Mouse (Mus musculus): Measurements from ENCODE around the gene Qars. TPM values are rescaled to one million over a fixed set of nuclear protein-coding genes. Genes with fewer than 3 reads are reported as not detected.
A peak's percentile ranks its signal among the peaks of the same experiment; 100 is the strongest.

Gene Qars
- total RNA-seq, 2 experiments from 2014 or later: 77.4 to 91.5 TPM

GRCm38 (mm10) chr9:108485301-108485875 lies 22.1 kb upstream of the Qars start:
- DNase-seq (ENCODE audit: low spot score in 2 of 2): no peak

- DNase-seq (ENCODE audit: low spot score in 2 of 2): no peak
Measured at GRCm38 (mm10) chr9:108486973-108487530, 20.5 kb upstream of the Qars start.

- no peak for DNase-seq (ENCODE audit: low spot score in 2 of 2)
Measured at GRCm38 (mm10) chr9:108488403-108488802, 19.1 kb upstream of the Qars start.

- DNase-seq (ENCODE audit: low spot score in 2 of 2): no peak
Measured at GRCm38 (mm10) chr9:108489215-108489614, 18.3 kb upstream of the Qars start.

GRCm38 (mm10) chr9:108489702-108490558 lies 17.6 kb upstream of the Qars start:
- peak in 1 of 2 experiments; percentile 28 for DNase-seq (ENCODE audit: low spot score in 2 of 2)

- DNase-seq (ENCODE audit: low spot score in 2 of 2): peak; percentile 93 to 96
Measured at GRCm38 (mm10) chr9:108490559-108491285, 16.8 kb upstream of the Qars start, which contains the start of gene Usp19. TSS of gene Usp19 (plus strand) at chr9:108490602.

- no peak for DNase-seq (ENCODE audit: low spot score in 2 of 2)
Measured at GRCm38 (mm10) chr9:108491286-108491580, 16.3 kb upstream of the Qars start.

- DNase-seq (ENCODE audit: low spot score in 2 of 2): peak in 1 of 2 experiments; percentile 39
Measured at GRCm38 (mm10) chr9:108492043-108492750, 15.3 kb upstream of the Qars start.

DNA sequence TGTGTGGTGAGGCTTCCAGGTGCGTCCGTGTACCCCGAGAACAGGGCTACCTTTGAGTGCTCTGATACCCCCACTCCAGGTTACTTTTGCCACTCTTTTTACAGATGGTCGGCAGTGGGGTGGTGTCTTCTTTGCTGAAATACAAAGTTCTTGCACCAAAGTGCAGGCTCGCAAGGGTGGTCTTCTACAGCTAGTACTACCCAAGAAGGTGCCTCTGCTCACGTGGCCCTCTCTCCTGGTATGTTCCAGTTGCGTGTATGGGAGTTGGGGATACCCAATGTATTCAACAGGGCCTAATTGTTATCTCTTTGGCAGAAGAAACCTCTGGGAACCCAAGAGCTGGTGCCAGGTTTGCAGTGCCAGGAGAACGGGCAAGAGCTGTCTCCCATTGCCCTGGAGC lies 14.3 kb upstream of the Qars start:
- DNase-seq (ENCODE audit: low spot score in 2 of 2): no peak

DNA sequence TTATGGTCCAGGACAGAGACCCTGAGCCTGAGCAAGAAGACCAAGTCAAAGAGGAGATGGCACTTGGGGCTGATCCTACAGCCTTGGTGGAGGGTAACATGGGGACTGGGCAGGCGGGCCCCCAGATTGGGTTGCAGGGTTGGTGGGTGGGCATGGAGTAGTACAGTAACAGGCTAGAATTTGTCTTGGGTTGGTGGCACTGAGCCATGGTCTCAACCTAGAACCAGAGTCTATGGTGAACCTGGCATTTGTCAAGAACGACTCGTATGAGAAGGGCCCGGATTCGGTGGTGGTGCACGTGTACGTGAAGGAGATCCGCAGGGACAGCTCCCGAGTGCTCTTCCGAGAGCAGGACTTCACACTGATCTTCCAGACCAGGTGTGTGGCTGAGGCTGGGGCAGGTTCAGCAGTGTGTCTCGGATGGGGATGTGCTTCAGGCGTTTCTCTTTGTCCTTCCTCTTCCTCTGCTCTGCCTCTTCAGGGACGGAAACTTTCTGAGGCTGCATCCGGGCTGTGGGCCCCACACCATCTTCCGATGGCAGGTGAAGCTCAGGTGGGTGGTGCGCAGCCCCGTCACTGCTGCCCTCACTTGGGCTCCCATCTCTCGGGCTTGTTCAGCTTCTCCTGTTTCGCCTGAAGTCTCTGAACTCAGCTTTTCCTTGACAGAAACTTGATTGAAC lies 13.2 kb upstream of the Qars start:
- no peak for DNase-seq (ENCODE audit: low spot score in 2 of 2)

DNA sequence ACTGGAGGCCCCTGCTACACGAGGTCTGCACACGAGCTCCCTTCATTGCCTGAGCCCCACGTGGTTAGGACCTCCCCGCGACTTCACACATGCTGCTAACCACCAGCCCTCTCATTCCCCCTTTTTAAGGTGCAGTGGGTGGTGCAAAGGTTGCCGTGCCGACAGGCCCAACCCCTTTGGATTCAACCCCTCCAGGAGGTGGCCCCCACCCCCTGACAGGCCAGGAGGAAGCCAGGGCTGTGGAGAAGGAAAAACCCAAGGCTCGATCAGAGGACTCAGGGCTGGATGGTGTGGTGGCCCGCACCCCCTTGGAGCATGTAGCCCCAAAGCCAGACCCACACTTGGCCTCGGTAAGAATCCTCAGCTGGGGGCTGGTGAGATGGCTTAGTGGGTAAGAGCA lies 12.6 kb upstream of the Qars start:
- no peak for DNase-seq (ENCODE audit: low spot score in 2 of 2)

GRCm38 (mm10) chr9:108499231-108499630 lies 8.3 kb upstream of the Qars start:
- DNase-seq (ENCODE audit: low spot score in 2 of 2): no peak

- DNase-seq (ENCODE audit: low spot score in 2 of 2): no peak
Measured at GRCm38 (mm10) chr9:108499943-108500342, 7.6 kb upstream of the Qars start.

GRCm38 (mm10) chr9:108506901-108507300 lies 605 bp upstream of the Qars start:
- no peak for DNase-seq (ENCODE audit: low spot score in 2 of 2)

DNA sequence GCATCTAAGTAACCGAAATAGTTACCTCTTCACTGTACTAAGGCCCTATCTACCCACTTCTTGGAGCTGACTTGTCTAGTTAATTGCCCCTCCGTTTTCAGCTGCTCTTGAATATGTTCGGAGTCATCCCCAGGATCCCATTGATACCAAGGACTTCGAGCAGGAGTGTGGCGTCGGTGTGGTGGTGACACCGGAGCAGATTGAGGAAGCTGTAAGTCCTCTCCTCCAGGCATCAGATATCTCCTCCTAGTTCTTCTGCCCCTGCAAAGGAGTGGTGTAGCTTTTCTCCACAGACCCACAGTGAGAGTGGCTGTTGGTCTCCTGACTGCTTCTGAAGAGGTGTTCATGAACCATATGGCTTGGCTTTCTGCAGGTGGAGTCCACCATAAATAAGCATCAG lies 1.3 kb downstream of the Qars start:
- DNase-seq (ENCODE audit: low spot score in 2 of 2): no peak

DNA sequence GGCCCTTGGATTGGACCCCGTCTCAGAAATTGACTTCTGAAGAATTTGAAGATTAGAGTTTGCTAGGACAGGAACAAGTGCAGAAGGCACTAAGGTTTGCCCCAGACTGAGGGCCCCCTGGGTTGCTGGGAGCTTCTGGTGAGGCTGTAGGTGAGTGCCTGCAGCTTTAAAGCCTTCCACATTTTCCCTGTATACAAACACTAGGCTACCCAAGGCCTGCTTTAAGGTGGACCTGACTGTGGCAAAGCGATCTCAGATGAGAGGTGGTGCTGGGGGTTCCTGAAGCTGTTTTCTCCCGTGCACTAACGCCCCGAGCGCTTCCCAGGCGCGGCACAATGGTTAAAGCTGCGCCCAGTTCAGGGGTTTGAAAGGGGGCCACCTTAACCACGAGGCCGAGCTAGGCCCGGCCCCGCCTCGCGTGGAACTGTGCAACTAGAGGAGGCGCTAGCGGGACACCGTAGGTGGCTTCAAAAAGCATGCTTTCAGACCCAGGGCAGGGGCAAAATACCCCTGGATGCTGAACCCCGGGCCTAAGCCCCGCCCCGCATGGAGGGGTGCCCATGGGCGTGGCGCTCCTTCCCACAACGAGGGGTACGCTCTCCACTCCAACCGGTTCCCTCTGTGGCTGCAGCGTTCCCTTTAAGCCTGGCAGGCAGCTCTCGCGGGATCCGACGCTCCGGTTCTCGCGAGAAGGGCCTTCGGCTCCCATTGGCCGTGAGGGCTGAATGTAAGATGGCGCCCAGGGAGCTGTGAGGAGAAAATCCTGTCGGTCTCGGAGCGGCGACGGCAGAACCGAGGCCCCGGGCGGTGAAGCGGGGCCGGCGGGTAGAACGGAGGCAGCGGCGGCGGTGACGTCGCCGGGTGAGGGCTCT lies 9.1 kb downstream of the Qars start, which contains the start of gene Qrich1:
Gene Qrich1, plus strand, starts transcription at position 427 of the 872 bp plus-strand sequence.
- DNase-seq (ENCODE audit: low spot score in 2 of 2): peak; percentile 97

DNA sequence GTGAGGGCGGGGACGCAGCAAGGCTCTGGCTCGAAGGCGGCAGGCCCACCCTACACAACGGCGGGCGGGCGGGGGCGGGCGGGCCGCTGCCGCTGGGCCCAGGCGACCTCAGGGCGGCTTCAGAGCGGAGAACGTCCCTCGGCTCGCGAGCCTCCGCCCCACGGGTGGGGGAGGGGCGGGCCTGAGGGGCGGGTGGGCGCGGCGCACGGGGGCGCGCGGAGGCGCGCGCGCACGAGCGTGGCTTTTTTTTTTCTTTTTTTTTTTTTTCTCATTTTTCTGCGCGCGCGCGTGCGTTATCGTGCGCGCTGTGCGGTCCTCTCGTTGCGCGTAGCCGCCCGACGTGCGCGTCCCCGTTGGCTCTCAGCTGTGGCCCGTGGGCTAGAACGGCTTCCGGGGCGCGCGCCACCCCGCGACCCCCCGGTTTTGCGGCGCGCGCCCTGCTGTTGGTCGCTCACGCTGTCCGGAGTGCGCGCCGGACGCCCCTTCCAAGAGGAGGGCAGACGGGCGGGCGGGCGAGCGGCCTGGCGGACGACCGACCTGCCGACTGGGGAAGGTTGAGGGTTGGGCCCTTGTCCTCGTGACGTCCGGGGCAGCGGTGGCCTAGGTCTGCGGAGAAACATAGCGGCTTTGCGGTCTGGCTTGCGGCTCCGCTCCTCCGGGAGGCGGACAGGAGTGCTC lies 9.9 kb downstream of the Qars start:
- DNase-seq (ENCODE audit: low spot score in 2 of 2): peak; percentile 84 to 88

DNA sequence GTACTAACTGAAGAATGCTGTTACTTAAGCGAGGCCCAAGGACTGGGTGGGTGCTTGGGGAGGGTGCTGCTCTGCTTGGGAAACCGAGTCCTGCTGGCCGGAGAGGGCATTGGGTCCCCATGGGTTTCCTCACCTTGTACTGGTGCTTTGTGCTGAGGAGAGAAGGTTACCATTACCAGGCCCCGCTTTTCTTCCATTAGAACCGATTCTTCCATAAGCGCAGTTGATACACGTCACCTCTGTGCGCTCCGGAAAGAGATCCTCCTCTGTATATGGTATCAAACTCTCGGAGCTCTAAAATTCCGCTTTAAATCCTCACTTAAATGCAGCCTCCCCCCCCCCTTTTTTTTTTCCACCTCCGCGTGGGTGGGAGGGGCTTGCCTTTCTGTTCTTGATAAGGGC lies 10.4 kb downstream of the Qars start:
- peak in 1 of 2 experiments; percentile 60 for DNase-seq (ENCODE audit: low spot score in 2 of 2)

- no peak for DNase-seq (ENCODE audit: low spot score in 2 of 2)
Measured at GRCm38 (mm10) chr9:108521604-108522003, 14.1 kb downstream of the Qars start.
